Mouse (Mus musculus): ENCODE measurements around the gene Sirt4. TPM values are rescaled to one million over a fixed set of nuclear protein-coding genes. Genes with fewer than 3 reads are reported as not detected.

Sirt4 gene
- total and polyA plus RNA-seq, 2 experiments from 2014 or later, result 15.4 to 29.0 TPM

- WGBS, result 81% methylated on average over 7 of the region's 7 CpGs
- Histone ChIP-seq H3K36me3 (replicated peaks; ENCODE audit: control insufficient read depth, insufficient read depth, low read length) (no peaks in the 10 kb centered on the region), H3K4me3 (ENCODE audit: low read depth, low read length) (no peak overlapping the region), H3K4me2 (ENCODE audit: low read depth, low read length) (no peak overlapping the region), H3K9me3 (replicated peaks; ENCODE audit: control insufficient read depth, low read length) (no peaks in the 10 kb centered on the region), H3K27ac (ENCODE audit: low read depth) (no peak overlapping the region), H3K27me3 (ENCODE audit: control insufficient read depth, insufficient read depth, low read length) (no peaks in the 10 kb centered on the region; the same call in none of the 2 replicates), H3K4me1 (ENCODE audit: control insufficient read depth, insufficient read depth) (peaks cover 9% of the 10 kb centered on the region; the same call in 1 of the 2 replicates), H3K9ac (replicated peaks; ENCODE audit: low read depth, low read length) (peak overlapping the region; percentile 68; the same call in 1 of the 2 replicates)
- TF ChIP-seq CTCF (IDR thresholded peaks at IDR 0.05; ENCODE audit: low read depth), result no peak
- TF ChIP-seq EP300 (IDR thresholded peaks at IDR 0.05; ENCODE audit: low read depth), result no peak
- DNase-seq (ENCODE audit: low spot score) (no peak), ATAC-seq (ENCODE audit: insufficient read depth, low read depth) (no peak)
Measured at GRCm38 (mm10) chr5:115437242-115437944, 47.1 kb downstream of the Sirt4 start.

GRCm38 (mm10) chr5:115436421-115437124, 48.0 kb downstream of the Sirt4 start:
- Histone ChIP-seq H3K27me3 (ENCODE audit: control insufficient read depth, insufficient read depth, low read length) (no peaks in the 10 kb centered on the region; the same call in none of the 2 replicates), H3K4me3 (ENCODE audit: low read depth, low read length) (peak overlapping the region; percentile 45), H3K4me2 (ENCODE audit: low read depth, low read length) (peak overlapping the region; percentile 78), H3K27ac (ENCODE audit: low read depth) (no peak overlapping the region), H3K4me1 (ENCODE audit: control insufficient read depth, insufficient read depth) (peaks cover 9% of the 10 kb centered on the region), H3K9ac (replicated peaks; ENCODE audit: low read depth, low read length) (peak overlapping the region; percentile 68), H3K36me3 (replicated peaks; ENCODE audit: control insufficient read depth, insufficient read depth, low read length) (no peaks in the 10 kb centered on the region), H3K9me3 (replicated peaks; ENCODE audit: control insufficient read depth, low read length) (no peaks in the 10 kb centered on the region)
- ATAC-seq (ENCODE audit: insufficient read depth, low read depth), result peak; percentile 57
- 2% methylated on average over 26 of the region's 43 CpGs for WGBS
- TF ChIP-seq CTCF (IDR thresholded peaks at IDR 0.05; ENCODE audit: low read depth) (no peak), EP300 (IDR thresholded peaks at IDR 0.05; ENCODE audit: low read depth) (no peak)
- no peak for DNase-seq (ENCODE audit: low spot score)

DNA sequence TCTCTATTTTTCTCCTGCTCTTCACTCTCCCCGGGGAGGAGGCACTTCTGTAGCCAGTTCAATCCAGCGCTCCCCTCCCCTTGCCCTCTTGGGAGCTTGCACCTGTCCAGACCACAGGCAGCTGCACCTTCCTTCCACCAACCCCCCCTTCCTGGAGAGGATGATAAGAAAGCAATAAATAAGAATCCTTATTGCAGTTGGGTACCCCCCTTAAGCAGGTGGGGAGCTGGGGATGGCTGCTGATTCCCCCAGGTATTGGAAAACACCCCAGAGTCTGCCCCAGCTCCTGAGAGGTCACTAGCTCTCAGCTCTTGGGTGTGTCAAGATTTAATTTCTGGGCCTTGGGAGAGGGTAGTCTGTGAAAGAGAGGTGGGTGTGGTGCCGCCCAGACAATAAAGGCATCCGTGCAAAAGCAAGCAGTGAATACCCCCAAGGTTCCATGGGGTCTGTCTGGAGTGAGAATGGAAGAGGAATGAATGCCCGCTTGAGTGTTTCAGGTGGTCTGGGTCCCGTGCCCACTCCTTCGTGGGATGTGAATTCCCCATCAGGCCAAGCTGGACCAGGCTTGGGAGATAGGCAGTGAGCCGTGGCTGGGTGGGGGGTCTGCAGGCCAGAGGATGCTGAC, 48.7 kb downstream of the Sirt4 start:
- DNase-seq (ENCODE audit: low spot score) (no peak), ATAC-seq (ENCODE audit: insufficient read depth, low read depth) (no peak)
- H3K4me2 ChIP-seq (ENCODE audit: low read depth, low read length), result peak overlapping the region; percentile 78
- 53% methylated on average over 8 of the region's 8 CpGs for WGBS
- peak overlapping the region; percentile 45 for H3K4me3 ChIP-seq (ENCODE audit: low read depth, low read length)
- H3K9ac ChIP-seq (replicated peaks; ENCODE audit: low read depth, low read length), result peak overlapping the region; percentile 68
- H3K27me3 ChIP-seq (ENCODE audit: control insufficient read depth, insufficient read depth, low read length), result peaks cover 7% of the 10 kb centered on the region
- no peaks in the 10 kb centered on the region for H3K9me3 ChIP-seq (replicated peaks; ENCODE audit: control insufficient read depth, low read length)
- peaks cover 9% of the 10 kb centered on the region for H3K4me1 ChIP-seq (ENCODE audit: control insufficient read depth, insufficient read depth)
- no peak overlapping the region for H3K27ac ChIP-seq (ENCODE audit: low read depth)
- H3K36me3 ChIP-seq (replicated peaks; ENCODE audit: control insufficient read depth, insufficient read depth, low read length), result no peaks in the 10 kb centered on the region
- TF ChIP-seq EP300 (IDR thresholded peaks at IDR 0.05; ENCODE audit: low read depth) (no peak), CTCF (IDR thresholded peaks at IDR 0.05; ENCODE audit: low read depth) (no peak)

DNA sequence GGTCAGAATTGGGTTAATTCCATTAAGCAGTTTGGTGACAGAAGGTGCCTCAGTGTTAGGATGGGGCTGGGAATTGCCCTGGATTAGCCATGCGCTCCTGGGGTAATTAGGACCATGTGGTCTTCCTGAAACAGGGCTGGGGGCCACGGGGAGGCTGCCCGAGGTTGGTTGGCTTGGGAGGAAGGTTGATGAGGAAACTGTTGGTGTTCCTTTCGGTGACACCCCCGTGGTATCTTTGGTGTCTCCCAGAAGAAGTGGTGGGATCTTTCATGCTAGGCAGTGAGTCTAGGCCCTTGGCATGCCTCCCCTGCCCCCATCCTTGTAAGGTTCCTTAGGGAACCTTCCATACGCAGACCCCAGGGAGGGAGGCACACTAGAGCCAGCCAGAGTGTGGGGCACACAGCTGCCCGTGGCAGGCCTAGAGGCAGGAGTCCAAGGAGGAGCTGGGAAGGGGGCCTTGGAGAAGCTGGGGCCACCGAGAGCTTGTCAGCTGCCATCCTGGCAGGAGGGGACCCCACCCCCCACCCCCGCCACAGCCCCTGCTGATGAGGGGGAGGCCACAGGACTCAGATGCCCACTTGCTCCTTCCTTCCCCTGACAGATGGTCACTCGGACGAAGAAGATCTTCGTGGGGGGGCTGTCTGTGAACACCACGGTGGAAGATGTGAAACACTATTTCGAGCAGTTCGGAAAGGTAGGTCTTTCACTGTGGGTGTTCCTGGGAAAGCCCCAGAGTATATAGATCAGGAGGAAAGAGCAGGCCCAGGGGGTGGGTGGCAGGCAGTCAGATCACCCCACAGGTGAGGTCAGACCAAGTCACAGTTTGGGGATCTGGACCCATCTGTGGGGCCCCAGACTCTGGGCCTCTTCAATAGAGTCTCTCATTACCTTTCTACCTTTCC, 49.4 kb downstream of the Sirt4 start:
- Histone ChIP-seq H3K4me2 (ENCODE audit: low read depth, low read length) (no peak overlapping the region), H3K36me3 (replicated peaks; ENCODE audit: control insufficient read depth, insufficient read depth, low read length) (no peaks in the 10 kb centered on the region), H3K9ac (replicated peaks; ENCODE audit: low read depth, low read length) (no peak overlapping the region), H3K27me3 (ENCODE audit: control insufficient read depth, insufficient read depth, low read length) (peaks cover 15% of the 10 kb centered on the region), H3K4me1 (ENCODE audit: control insufficient read depth, insufficient read depth) (peaks cover 9% of the 10 kb centered on the region), H3K9me3 (replicated peaks; ENCODE audit: control insufficient read depth, low read length) (no peaks in the 10 kb centered on the region), H3K27ac (ENCODE audit: low read depth) (no peak overlapping the region), H3K4me3 (ENCODE audit: low read depth, low read length) (no peak overlapping the region)
- TF ChIP-seq CTCF (IDR thresholded peaks at IDR 0.05; ENCODE audit: low read depth) (no peak), EP300 (IDR thresholded peaks at IDR 0.05; ENCODE audit: low read depth) (no peak)
- DNase-seq (ENCODE audit: low spot score) (no peak), ATAC-seq (ENCODE audit: insufficient read depth, low read depth) (no peak)
- 72% methylated on average over 15 of the region's 15 CpGs for WGBS
